Mouse (Mus musculus): ENCODE data around the gene Spib.

Spib gene

GRCm38 (mm10) chr7:44524502-44524901, 7.4 kb downstream of the Spib start, which contains the start of gene Mybpc2:
Gene Mybpc2 (minus strand): TSS chr7:44524656.
- DNase-seq: peak in 1 of 2 experiments; percentile 18

- no peak for DNase-seq
Measured at GRCm38 (mm10) chr7:44523056-44523455, 8.8 kb downstream of the Spib start.

DNA sequence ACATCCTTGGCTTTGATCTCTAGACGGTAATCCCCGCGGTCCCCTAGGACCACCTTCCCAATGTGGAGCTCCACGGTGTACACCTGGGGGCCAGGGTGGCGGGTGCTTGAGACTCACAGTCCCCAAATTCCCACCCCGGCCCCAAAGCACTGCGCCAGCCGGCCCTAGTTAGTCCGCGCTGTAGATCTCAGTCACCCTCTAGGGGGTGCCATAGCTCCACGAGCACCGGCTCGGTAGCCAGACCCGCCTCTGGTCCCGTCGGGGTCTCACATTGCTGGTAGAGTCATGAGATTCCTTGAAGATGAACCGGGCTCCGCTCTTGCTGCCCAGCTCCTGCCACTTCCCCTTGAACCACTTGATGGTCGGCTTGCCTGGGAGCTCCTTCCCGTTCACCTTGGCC, 10.2 kb downstream of the Spib start:
- DNase-seq: peak; percentile 87 to 88

- peak; percentile 32 to 46 for DNase-seq
Measured at GRCm38 (mm10) chr7:44520990-44521389, 10.9 kb downstream of the Spib start.

DNA sequence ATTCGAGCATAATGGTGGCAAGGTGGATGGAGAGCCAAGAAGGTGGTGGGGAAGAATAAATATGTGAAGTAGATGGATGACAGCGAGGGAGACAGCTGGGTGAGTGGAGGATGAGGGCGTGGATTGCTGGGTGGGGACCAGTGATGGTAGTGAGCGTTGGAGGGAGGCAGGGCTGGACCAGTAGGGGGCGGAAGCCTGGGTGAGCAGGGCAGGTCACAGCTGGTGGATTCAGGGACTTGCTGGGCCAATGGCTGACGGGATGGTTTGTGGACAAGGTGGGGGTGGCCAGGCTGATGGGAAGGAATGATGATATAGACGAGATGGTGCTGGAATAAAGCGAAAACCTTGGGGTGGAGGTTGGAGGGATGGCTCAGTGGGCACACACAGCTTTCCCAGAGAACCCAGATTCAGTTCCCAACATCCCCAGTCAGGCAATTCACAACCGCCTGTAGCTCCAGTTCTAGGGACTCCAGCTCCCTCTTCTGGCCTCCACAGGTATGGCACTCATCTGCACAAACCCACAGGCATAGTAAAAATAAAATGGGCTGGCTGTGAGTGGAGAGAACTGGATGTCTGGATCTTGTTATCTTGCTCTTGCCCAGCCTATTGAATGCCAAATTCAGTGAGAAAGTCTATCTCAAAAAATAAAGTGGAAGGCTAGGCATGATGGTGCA, 12.5 kb downstream of the Spib start:
- DNase-seq: peak; percentile 48 to 49

DNA sequence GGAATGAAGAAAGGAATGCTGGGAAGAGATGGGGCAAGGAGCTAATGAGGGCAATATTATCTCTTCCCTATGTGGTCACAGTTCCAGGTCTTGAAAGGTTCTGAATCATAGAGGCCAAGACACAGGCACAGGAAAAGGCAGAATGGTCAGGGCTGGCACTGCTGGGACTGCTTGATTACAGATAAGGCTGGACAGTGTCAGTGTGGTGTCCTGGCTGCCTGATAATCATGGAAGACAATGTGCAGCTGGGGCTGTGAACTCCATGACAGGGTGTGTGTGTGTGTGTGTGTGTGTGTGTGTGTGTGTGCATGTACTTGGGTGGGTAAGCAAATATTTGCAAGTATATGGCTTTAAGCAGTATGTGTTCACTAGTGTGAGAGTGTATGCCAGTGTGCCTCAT, 24.4 kb downstream of the Spib start:
- no peak for DNase-seq

- peak; percentile 87 to 89 for DNase-seq
Measured at GRCm38 (mm10) chr7:44501563-44502115, 30.2 kb downstream of the Spib start.

GRCm38 (mm10) chr7:44500046-44500445, 31.8 kb downstream of the Spib start:
- no peak for DNase-seq

- no peak for DNase-seq
Measured at GRCm38 (mm10) chr7:44498922-44499321, 32.9 kb downstream of the Spib start.

DNA sequence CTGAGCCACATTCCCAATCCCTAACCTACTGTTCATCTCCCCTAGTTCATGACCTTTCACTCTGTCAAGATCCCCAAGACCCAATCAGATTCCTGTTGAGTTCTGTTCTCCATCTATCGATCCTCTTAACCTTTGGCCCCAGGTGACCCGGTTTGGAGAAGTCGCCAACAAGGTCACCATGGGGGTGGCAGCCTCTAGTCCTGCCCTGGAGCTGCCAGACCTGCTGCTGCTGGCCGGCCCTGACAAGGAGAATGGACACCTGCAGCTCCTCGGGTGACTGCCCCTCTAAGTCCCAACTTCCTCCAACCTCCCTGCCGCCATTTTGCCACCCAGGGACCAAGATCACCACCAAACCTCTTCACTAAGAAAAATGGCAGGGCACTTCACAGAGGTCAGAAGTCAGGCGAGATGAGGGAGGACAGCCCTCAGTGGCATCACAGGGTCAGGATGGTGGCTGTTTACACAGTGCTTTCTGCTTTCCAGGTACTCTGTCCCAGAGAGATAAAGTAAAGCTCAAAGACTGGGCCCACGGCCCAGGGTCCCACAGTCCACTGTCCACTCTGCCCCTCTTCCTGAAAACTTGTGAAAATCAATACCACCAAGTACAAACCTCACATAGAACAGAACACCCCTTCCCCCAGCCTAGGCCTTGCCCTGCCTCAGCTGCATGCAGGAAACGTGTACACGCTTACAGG, 34.4 kb downstream of the Spib start:
- no peak for DNase-seq

DNA sequence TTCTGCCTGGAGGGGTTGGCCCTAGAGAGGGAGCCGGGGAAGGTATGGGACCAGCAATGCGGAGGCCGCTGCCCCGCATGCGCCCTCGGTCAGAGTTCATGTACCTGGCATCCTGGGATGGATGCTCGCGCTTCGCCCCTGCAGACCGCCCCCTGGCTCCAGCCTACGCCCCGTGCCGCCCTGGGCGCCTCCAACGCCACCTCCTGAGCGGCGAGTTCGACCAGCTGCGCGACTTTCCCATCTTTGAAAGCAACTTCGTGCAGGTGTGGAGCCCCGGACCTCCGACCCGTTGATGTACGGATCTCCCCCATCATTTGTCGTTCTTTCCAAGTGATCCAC, 35.1 kb downstream of the Spib start:
- no peak for DNase-seq

GRCm38 (mm10) chr7:44495992-44496770, 35.7 kb downstream of the Spib start, which contains the start of the genes Emc10 and Fam71e1:
Gene Emc10 (minus strand): TSS chr7:44496529.
Gene Fam71e1 (plus strand): TSS chr7:44496581.
- peak; percentile 98 to 99 for DNase-seq

GRCm38 (mm10) chr7:44495086-44495485, 36.8 kb downstream of the Spib start:
- DNase-seq: no peak

DNA sequence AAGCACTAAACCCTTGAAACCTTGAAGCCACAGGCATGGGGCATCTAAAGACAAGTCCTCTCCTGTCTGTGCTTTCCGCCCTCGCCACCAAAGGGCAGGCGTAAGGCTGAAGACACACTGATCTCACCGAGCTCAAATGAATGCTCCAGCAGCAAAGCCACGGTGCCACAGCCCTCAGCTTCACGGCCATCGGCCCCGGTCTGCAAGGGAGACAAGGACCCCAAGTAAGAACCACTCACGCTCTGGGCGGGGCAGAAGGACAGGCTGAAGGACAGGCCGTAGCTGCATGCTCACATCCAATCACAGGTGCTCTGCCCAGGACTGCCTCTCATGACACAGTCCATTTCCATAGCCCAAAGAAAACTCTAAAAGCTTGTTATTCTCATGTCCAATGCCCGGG, 37.2 kb downstream of the Spib start:
- no peak for DNase-seq

- no peak for DNase-seq
Measured at GRCm38 (mm10) chr7:44492166-44492826, 39.6 kb downstream of the Spib start.

DNA sequence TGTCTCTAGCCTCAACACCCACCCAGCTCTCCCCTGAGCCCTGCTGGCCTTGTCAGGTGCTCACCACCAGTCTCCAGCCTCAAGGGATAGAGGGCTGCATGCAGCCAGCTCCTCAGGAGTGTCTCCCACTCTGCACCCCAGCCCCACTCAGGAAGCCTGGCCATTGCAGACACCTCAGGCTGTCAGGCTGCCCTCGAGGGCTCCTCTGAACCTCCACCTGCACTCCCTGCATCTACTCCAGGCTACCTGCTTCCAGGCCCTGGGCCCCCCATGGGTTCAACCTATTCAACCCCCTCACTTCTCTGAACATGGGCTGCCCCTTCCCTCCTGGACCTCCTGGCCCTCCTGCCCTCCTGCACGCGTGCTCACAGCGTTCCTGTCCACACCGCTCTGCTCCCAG, 40.5 kb downstream of the Spib start:
- no peak for DNase-seq

DNA sequence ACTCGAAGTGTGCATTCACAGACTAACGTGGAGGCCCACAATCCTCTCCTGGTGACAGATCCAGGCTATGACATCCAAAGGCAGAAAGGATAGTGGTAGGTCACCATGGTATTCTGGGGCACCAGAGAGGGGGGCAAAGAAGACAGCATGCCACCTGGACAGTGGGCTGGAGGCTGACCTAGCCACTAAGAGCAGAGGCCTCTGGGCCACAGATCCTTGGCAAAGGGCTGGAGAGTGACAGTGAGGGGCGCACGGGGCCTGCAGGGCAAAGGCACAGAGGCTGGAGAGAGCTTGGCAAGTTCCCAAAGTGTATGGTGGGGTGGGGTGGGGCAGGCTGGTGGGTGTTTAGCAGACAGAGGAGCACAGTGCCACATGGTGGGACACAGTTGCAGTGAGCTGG, 41.6 kb downstream of the Spib start:
- no peak for DNase-seq

DNA sequence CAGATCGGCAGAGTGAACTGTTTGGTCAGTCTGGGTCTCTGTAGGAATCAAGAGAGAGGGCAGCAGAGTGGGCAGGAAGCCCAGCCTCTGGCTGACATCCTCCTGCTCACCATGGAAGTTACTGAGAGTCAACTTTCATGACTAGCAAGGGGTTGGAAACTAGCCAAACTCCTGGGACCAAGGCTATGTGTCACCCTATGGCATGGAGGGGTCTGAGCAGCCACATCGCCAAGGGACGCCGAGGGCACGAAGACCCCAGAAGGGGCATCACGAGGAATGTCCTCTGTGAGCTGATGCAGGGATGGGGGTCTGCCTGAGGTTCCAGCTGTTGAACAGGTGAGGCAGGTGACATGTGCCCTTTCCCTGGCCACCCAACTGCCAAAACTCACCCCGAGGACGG, 43.3 kb downstream of the Spib start:
- no peak for DNase-seq

DNA sequence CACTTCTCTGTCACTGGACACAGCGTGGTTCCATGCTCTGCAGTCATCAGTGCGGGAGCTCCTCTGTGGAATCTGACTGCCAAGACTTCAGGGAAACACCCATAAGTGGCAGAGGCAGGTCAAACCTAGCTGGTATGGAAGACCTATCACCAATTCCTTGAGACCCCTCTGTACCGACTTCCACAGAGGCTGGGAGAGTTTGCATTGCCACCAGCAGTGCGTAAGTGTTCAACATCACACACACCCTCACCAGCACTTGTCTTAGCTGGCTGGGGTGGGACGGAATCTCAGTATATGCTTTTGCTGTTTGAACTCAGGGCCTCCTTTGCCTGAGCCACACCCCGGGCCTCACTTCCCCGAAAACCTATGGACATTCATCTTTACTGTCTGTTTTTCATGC, 43.9 kb downstream of the Spib start:
- DNase-seq: no peak

GRCm38 (mm10) chr7:44486927-44487575, 44.8 kb downstream of the Spib start:
- DNase-seq: no peak

DNA sequence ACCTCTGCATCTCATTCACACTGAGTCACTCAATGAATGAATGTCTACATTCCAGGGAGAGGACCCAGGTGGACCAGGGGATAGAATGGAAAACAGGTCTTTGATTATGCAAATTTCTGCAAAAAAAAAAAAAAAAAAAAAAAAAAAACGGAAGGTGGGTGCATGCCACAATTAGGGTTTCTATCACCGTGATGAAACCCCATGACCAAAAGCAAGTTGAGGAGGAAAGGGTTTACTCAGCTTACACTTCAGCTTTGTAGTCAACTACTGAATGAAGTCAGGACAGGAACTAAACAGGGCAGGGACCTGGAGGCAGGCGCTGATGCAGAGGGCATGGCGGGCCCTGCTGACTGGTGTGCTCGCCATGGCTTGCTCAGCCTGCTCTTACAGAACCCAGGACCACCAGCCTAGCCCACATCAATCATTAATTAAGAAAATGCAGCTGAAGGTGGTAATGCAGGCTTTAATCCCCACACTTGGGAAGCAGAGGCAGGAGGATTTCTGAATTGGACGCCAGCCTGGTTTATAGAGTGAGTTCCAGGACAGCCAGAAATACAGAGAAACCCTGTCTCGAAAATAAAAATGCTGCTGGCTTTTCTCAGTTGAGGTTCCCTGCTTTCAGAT, 46.2 kb downstream of the Spib start:
- DNase-seq: no peak
